Mouse (Mus musculus) cortical plate, adult 2 months (tissue): ENCODE data around the gene Nf1. TPM values are rescaled to one million over a fixed set of nuclear protein-coding genes. Genes with fewer than 3 reads are reported as not detected.

Experiments
- H3K27ac ChIP-seq: fragments of 200-500 bp; 2 replicates; pipeline ENCODE4 v1.5.1; 2012; ENCODE audit warnings: low read length, control low read depth, inconsistent platforms; ENCODE audit not compliant: insufficient read depth
- H3K4me1 ChIP-seq: fragments of 200-500 bp; 2 replicates; pipeline ENCODE4 v1.6.1; 2011; ENCODE audit warnings: low read length; ENCODE audit not compliant: control insufficient read depth, insufficient read depth
- H3K4me3 ChIP-seq: fragments of 200-500 bp; 2 replicates; pipeline ENCODE4 v1.5.1; 2011; ENCODE audit warnings: mild to moderate bottlenecking, low read length, control low read depth; ENCODE audit not compliant: insufficient read depth
- CTCF ChIP-seq: fragments of 200-500 bp; IDR thresholded peaks from 2 replicates; pipeline ENCODE4 v1.5.1; 2011; ENCODE audit warnings: mild to moderate bottlenecking, control low read depth, low read length; ENCODE audit not compliant: insufficient read depth; ENCODE audit errors: extremely low read depth
- POLR2A ChIP-seq: fragments of 200-500 bp; IDR thresholded peaks from 2 replicates; pipeline ENCODE4 v1.6.1; 2011; ENCODE audit warnings: mild to moderate bottlenecking, low read length, control low read depth; ENCODE audit not compliant: insufficient read depth; ENCODE audit errors: extremely low read depth
- polyA plus RNA-seq: library from polyadenylated mRNA; depleted of rRNA; stranded (reverse); fragments of >200 nt; gene quantifications from 2 replicates; pipeline ENCODE4 v1.2.3, GENCODE M21; 2012

Gene Nf1
- polyA plus RNA-seq, 1 experiment: 33.8 TPM

DNA sequence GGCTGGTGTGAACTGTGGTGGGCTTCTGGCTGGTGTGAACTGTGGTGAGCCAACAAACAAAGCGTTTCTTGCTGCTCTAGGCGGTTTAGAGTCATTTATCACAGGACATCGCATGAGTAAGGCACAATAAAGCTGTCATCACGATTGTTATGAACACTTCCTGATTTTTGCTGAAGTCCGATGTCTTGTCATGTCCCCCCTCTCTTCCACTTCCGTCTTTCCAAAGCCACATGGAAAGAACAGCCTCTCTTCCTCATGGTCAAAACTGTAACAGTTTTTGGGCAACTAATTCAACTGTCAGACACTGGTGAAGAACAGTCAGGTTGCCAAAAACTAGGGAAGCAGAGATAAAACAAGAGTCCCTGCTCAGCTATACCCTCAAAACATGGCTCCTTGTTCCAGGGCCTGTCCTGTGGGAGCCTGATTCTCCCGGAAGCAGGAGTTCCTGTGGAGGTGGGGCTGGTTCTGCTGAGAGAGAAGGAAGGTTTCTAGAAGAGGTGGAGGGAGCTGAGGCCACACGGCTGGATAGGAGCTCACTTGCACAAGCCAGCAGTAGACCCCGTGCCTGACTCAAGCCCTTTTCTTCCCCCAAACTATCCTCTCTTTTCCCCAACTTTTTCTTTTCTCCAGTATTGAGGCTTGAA is 33.7 kb upstream of the Nf1 start:
- H3K27ac ChIP-seq: no peak overlapping the region

DNA sequence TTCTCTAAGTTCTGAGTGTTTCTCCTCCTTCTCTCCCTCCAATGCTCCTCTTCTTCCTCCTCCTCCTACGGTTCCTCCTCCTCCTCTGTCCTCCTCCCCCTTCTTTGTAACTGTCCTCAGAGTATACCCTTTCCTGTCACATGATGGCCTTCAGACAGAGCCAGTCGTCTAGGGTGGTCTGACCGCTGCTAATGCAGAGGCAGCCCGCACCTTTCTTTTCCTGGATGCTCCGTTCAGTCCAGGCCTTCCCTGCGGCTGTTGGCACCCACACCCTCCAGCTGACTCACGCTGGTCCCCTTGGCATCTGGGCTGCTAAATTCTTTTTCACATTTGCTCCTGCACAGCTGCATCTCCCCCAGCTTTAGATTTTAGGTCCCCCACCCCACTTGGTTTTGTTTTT is 33.0 kb upstream of the Nf1 start:
- Histone ChIP-seq H3K4me1 (no peaks in the 10 kb centered on the region), H3K4me3 (no peak overlapping the region), H3K27ac (no peak overlapping the region)
- TF ChIP-seq CTCF (no peak), POLR2A (no peak)

More for the DNA sequence above, 33.7 kb upstream of the Nf1 start:
- TF ChIP-seq CTCF (no peak), POLR2A (no peak)
- Histone ChIP-seq H3K4me3 (no peak overlapping the region), H3K4me1 (no peaks in the 10 kb centered on the region)

DNA sequence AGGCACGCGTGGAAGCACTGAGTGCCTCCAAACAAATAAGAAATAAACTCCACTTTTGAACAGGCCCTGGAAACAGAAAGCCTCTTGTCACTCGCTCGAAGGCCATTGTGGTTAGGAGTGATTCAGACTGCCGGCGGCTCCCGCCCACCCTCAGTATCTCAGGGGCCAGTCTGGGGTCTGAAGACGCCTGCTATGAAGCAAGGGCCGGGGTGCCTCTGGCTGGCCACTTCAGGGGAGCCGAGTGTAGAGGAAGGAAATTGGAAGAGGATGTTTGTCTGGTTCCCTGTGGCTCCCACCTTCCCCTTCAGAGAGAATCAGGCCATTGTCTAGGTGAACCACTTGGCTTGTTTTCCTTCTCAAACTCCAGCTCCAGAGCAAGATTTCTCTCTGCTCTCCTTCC is 32.5 kb upstream of the Nf1 start:
- Histone ChIP-seq H3K4me3 (no peak overlapping the region), H3K27ac (no peak overlapping the region), H3K4me1 (no peaks in the 10 kb centered on the region)
- no peak for TF ChIP-seq CTCF
- no peak for TF ChIP-seq POLR2A

DNA sequence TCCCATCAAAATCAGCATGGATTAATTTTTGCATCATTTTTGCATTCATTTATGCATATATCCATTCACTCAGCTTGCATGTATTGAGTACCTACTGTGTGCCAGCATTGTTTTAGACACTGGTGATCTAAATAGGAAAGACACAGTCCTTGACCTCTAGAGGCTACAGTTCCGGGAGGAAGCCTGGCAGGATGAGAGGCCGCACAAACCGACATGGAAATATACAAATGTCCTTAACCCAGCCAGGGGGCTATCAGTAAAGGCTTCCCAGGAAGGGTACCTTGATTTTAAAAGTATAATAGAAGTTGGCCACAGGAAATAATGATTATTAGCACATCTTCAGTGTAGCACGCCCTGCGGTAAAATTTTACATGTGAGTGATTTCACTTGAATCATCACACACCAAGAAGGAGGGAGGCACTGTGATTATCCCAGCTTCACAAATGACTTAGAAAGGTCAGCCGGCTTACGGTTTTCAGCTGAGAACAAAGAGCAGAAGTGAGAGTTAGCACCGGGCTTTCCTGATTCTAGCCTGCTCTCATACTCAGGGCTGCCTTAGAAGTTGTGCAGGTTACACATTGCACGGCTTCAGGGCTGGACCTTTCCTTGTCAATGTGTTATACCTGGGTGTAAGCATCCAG is 31.8 kb upstream of the Nf1 start:
- Histone ChIP-seq H3K27ac (no peak overlapping the region), H3K4me1 (no peaks in the 10 kb centered on the region), H3K4me3 (no peak overlapping the region)
- no peak for TF ChIP-seq POLR2A
- no peak for TF ChIP-seq CTCF

DNA sequence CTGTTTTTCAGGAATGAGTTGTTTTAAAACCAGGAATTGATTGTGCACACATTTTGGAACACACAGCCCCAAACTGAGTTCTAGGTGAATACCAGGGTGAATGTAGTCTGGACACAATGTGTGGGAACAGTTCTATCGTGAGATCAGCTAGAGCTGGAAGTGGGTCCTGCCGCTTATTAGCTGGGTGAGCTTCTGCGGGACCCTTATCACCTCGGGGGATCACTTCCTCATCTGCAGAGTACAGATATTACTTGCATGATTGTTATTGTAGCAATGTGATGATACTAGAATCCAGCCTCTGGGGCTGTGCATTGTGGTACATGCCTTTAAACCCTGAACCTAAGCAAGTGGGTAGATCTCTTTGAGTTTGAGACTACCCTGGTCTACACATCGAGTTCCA is 29.0 kb upstream of the Nf1 start:
- Histone ChIP-seq H3K4me1 (no peaks in the 10 kb centered on the region), H3K27ac (no peak overlapping the region), H3K4me3 (no peak overlapping the region)
- TF ChIP-seq POLR2A (no peak), CTCF (no peak)

DNA sequence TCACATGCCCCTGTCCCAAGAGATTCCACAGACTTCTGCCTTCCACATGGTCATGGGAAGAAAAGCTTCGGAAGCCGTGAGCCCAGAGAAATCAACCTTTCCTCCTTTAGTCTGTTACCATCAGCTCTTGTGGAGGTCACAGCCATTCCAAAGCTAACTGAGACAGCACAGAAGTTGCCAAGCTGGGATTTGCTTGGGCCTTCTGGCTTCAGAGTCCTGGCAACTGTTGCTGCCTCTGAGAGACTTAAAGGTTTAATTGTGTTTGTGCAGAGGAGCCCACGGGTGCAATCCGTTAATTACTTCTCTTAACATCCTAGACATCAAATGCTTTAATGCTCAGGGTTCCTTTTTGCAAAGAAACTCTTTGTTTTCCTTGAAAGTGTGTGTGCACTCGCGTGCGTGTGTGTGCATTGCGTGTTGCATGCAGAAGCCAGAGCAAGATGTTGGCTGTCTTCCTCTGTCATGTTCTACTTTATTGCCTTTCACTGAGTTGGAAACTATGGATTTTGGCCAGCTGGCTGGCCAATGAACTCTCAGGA is 22.6 kb upstream of the Nf1 start:
- H3K4me3 ChIP-seq: no peak overlapping the region
- no peaks in the 10 kb centered on the region for H3K4me1 ChIP-seq
- H3K27ac ChIP-seq: no peak overlapping the region
- TF ChIP-seq CTCF: no peak

DNA sequence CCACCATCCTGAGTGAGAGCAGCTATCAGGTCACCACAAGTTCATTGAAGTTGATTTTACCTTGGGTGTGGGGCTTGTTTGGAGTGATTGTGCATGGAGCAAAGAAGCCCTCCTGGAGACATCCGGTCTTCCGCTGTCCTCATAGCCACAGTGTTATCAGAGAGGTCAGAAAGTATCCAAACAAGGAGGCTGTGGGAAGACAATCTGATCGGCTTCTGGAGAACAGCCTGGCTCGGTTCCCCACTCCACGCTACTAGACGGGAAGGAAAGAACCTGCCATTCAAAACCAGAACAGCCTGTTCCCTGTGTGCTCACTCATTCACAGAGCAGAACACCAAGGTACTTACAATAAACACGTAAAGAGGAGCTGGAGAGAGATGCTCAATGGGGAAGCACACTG is 19.7 kb upstream of the Nf1 start:
- Histone ChIP-seq H3K4me3 (no peak overlapping the region), H3K4me1 (no peaks in the 10 kb centered on the region)

DNA sequence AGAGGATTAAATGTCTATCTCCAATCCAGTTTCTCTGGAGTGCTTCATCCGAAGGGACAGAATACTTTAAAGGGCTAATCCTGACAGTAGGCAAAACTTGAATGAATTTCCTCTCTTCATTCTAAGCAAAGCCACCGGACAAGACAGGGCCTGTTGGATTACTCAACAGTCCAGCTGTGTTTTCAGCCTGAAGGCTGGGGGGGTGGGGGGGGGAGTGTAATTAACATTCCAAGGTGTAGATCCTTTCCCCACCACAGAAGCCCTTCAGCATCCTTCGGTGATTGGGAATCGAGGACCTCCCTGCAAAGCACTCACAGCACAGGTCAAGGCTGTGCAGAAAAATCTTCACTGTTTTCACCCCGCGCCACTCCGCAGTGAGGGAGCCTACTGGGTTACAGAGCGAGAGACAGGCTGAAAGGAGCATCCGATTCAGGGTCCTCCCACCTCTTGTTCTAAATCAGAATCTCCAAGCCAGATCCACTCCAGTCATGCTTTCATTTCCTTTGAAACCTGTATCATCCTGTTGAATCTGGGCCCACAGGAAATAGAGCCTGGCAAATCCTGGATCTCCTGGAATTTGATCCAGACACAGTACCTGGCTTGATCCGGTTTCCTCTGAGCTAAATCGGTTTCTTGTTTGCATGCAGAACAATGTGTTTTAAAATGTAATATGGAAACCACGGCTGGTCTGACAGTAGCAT is 15.4 kb upstream of the Nf1 start:
- no peaks in the 10 kb centered on the region for H3K4me1 ChIP-seq

More for the DNA sequence above, 19.7 kb upstream of the Nf1 start:
- TF ChIP-seq CTCF: no peak
- TF ChIP-seq POLR2A: no peak
- no peak overlapping the region for H3K27ac ChIP-seq

DNA sequence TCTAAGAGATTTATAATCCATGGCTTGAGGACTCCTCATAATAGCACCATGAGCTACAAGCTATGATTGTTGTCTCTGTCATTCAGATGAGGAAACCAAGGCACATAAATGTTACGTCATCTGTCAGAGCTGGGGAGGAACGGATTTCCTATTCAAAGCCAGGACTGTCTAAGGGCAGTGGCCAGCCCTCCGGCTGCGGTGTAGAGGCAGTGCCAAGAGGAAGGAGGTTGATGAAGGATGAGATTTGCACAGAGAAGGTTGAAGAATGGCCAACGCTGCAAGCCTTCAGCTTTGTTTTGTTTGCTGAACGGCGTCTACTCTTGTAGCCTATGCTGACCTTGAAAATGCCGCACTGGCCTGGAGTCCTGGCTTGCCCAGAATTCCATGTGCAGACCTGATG is 13.8 kb upstream of the Nf1 start:
- Histone ChIP-seq H3K4me1 (no peaks in the 10 kb centered on the region), H3K27ac (no peak overlapping the region), H3K4me3 (no peak overlapping the region)
- no peak for TF ChIP-seq CTCF
- no peak for TF ChIP-seq POLR2A

More for the DNA sequence above, 15.4 kb upstream of the Nf1 start:
- Histone ChIP-seq H3K27ac (no peak overlapping the region), H3K4me3 (no peak overlapping the region)
- no peak for TF ChIP-seq POLR2A
- TF ChIP-seq CTCF: no peak

DNA sequence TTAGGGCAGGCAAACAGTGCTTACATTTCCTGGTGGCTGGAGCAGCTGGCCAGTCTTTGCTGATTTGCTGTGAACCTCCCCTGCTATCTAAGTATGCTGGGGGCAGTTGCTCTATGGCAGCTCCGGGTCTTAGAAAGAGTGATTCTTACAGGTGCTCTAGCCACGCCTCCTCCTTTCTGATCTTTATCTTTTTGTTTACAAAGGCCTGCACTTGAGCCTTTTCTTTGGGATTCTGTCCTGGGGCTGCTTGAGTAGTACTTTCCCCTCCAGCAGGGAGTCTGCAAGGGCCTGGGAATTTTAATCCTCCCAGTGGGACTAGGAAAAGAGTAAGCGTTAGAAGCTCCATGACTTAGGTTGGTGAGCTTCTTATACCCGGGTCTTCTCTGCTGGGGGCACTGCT is 12.4 kb upstream of the Nf1 start:
- no peak overlapping the region for H3K27ac ChIP-seq
- H3K4me1 ChIP-seq: no peaks in the 10 kb centered on the region
- no peak for TF ChIP-seq POLR2A
- no peak for TF ChIP-seq CTCF
- H3K4me3 ChIP-seq: no peak overlapping the region
